Mouse (Mus musculus) neural tube, embryonic 11.5 days (tissue): ENCODE data around the gene Zfp599. TPM values are rescaled to one million over a fixed set of nuclear protein-coding genes. Genes with fewer than 3 reads are reported as not detected.

ENCODE experiments used
- ATAC-seq: fragments of 200-750 bp; cut with Nextera tagmentation; 2 replicates; pipeline ENCODE4 v1.8.0; 2017; ENCODE audit warnings: moderate number of reproducible peaks, mild to moderate bottlenecking, moderate TSS enrichment, moderate library complexity; ENCODE audit not compliant: insufficient read depth, low FRiP score, low TSS enrichment
- DNase-seq: peaks from one replicate; pipeline ENCODE4 v3.0.0-alpha.2; 2015; ENCODE audit warnings: low spot score
- H3K27ac ChIP-seq: fragments of 300-500 bp; sonication (generic); 2 replicates; pipeline ENCODE4 v1.5.1; 2014; ENCODE audit warnings: low read depth, mild to moderate bottlenecking, low read length
- H3K27me3 ChIP-seq: fragments of 300-500 bp; sonication (generic); 2 replicates; pipeline ENCODE4 v1.6.1; 2014; ENCODE audit warnings: mild to moderate bottlenecking, low read length, mixed read lengths; ENCODE audit not compliant: control insufficient read depth, insufficient read depth
- H3K36me3 ChIP-seq: fragments of 300-500 bp; sonication (generic); 2 replicates; pipeline ENCODE4 v1.6.1; 2014; ENCODE audit warnings: mild to moderate bottlenecking, low read length, moderate library complexity, mixed read lengths; ENCODE audit not compliant: control insufficient read depth, insufficient read depth
- H3K4me1 ChIP-seq: fragments of 300-500 bp; sonication (generic); 2 replicates; pipeline ENCODE4 v1.6.1; 2014; ENCODE audit warnings: low read length, mixed read lengths; ENCODE audit not compliant: control insufficient read depth, insufficient read depth
- H3K4me2 ChIP-seq: fragments of 300-500 bp; sonication (generic); 2 replicates; pipeline ENCODE4 v1.6.1; 2014; ENCODE audit warnings: low read depth, mild to moderate bottlenecking, moderate library complexity
- H3K4me3 ChIP-seq: fragments of 300-500 bp; sonication (generic); 2 replicates; pipeline ENCODE4 v1.5.1; 2014; ENCODE audit warnings: low read depth, low read length
- H3K9ac ChIP-seq: fragments of 300-500 bp; sonication (generic); 2 replicates; pipeline ENCODE4 v1.6.1; 2014; ENCODE audit warnings: mild to moderate bottlenecking, low read length
- H3K9me3 ChIP-seq: fragments of 300-500 bp; sonication (generic); 2 replicates; pipeline ENCODE4 v1.6.1; 2016; ENCODE audit warnings: low read length; ENCODE audit not compliant: control insufficient read depth
- WGBS: fragments of 180-500 bp; shearing (Covaris S2); extraction: QIAGEN DNeasy Blood & Tissue Kit; methylation state at CpG from one replicate; pipeline ENCODE4 v1.1.7; 2014; 5-methylcytosine and 5-hydroxymethylcytosine counted together
- polyA plus RNA-seq: library from polyadenylated mRNA; unstranded; fragments of >200 nt; fragmentation: Nextera tagmentation; extraction: Ambion mirVana; gene quantifications from 2 replicates; pipeline ENCODE4 v1.2.1, GENCODE M21; 2014

The Zfp599 gene
- polyA plus RNA-seq, 1 experiment from 2014 or later = 6.4 TPM

DNA sequence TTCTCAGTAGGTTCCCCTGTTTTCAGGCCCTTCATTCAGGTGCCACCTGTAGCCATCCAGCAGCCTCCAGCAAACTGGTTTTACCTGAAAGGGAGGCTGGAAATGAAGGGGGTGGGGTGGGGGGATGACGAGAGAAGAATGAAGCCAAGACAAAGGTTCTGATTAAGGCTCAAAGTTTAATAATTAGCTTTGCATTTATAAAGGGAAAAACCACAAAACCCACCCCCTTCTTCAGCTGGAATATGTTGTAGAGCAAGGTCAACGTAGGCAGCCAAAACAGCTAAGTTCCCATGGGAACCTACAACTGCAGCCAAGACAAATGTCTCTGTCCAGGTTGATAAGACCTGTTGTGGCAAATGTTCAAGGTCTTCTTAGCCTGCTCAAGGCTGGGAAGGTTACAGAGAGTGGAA is 45.9 kb downstream of the Zfp599 start:
- Histone ChIP-seq H3K4me3 (no peak overlapping the region), H3K4me2 (no peak overlapping the region), H3K9me3 (no peaks in the 10 kb centered on the region), H3K27ac (no peak overlapping the region), H3K36me3 (no peaks in the 10 kb centered on the region), H3K9ac (no peak overlapping the region), H3K4me1 (no peaks in the 10 kb centered on the region), H3K27me3 (no peaks in the 10 kb centered on the region)
- DNase-seq (no peak), ATAC-seq (no peak)
- WGBS = 74% methylated on average over 2 of the region's 2 CpGs

Other genes with a start within 250 kb of the Zfp599 start
- 64.6 and 69.1 TPM in 2 replicates for gene Elavl3, start 207.9 kb downstream of the Zfp599 start, polyA plus RNA-seq
- not detected in 2 replicates for gene Gm49318, start 188.6 kb downstream of the Zfp599 start, polyA plus RNA-seq
- gene Zfp653, start 188.5 kb downstream of the Zfp599 start, polyA plus RNA-seq = 8.2 and 9.5 TPM in 2 replicates
- gene Ecsit, start 174.5 kb downstream of the Zfp599 start, polyA plus RNA-seq = 40.1 and 40.4 TPM in 2 replicates
- gene Cnn1, start 160.7 kb downstream of the Zfp599 start, polyA plus RNA-seq = 1.0 and 2.6 TPM in 2 replicates
- 217 and 221 TPM in 2 replicates for gene Elof1, start 142.7 kb downstream of the Zfp599 start, polyA plus RNA-seq
- 14.9 and 16.8 TPM in 2 replicates for gene Acp5, start 124.2 kb downstream of the Zfp599 start, polyA plus RNA-seq
- gene Pigyl, start 103.0 kb downstream of the Zfp599 start, polyA plus RNA-seq = 59.6 and 59.7 TPM in 2 replicates
- gene Zfp872, start 71.8 kb downstream of the Zfp599 start, polyA plus RNA-seq = 0.15 and 0.24 TPM in 2 replicates
- gene Zfp809, start 34.2 kb downstream of the Zfp599 start, polyA plus RNA-seq = 11.7 and 12.3 TPM in 2 replicates
- 28.1 and 30.1 TPM in 2 replicates for gene Zfp810, start 47.8 kb upstream of the Zfp599 start, polyA plus RNA-seq
- 42.1 and 43.2 TPM in 2 replicates for gene Anln, start 129.3 kb upstream of the Zfp599 start, polyA plus RNA-seq
- 8.3 and 10.6 TPM in 2 replicates for gene 9530077C05Rik, start 151.6 kb upstream of the Zfp599 start, polyA plus RNA-seq
- gene Gm17545, start 194.4 kb upstream of the Zfp599 start, polyA plus RNA-seq = not detected in 2 replicates
- gene Rp9, start 209.8 kb upstream of the Zfp599 start, polyA plus RNA-seq = 46.6 and 48.1 TPM in 2 replicates
- gene Bbs9, start 215.8 kb upstream of the Zfp599 start, polyA plus RNA-seq = 14.0 and 16.9 TPM in 2 replicates